Mouse (Mus musculus): Measurements from ENCODE around the gene Xrn1. TPM values are rescaled to one million over a fixed set of nuclear protein-coding genes. Genes with fewer than 3 reads are reported as not detected.

Xrn1 gene
- polyA plus RNA-seq, 1 experiment from 2014 or later, result 15.3 TPM

GRCm38 (mm10) chr9:96027913-96028312, 73.4 kb downstream of the Xrn1 start:
- no peak for ATAC-seq (ENCODE audit: insufficient read depth, low FRiP score)
- H3K4me1 ChIP-seq (ENCODE audit: control insufficient read depth, insufficient read depth, low read length), result no peaks in the 10 kb centered on the region
- no peaks in the 10 kb centered on the region for H3K27me3 ChIP-seq (ENCODE audit: control insufficient read depth, insufficient read depth, low read length)
- no peak overlapping the region for H3K4me2 ChIP-seq (ENCODE audit: low read depth, low read length)
- no peak overlapping the region for H3K27ac ChIP-seq (ENCODE audit: low read length)
- no peak overlapping the region for H3K4me3 ChIP-seq (replicated peaks; ENCODE audit: low read length)
- no peak overlapping the region for H3K9ac ChIP-seq (ENCODE audit: low read length)
- H3K36me3 ChIP-seq (ENCODE audit: control insufficient read depth, insufficient read depth, low read length), result peaks cover 9% of the 10 kb centered on the region; the same call in 1 of the 2 replicates
- H3K9me3 ChIP-seq (replicated peaks; ENCODE audit: control insufficient read depth, low read length), result no peaks in the 10 kb centered on the region
- 68% methylated on average over 3 of the region's 3 CpGs for WGBS

- peaks cover 9% of the 10 kb centered on the region; the same call in 1 of the 2 replicates for H3K36me3 ChIP-seq (ENCODE audit: control insufficient read depth, insufficient read depth, low read length)
- no peak overlapping the region for H3K4me3 ChIP-seq (replicated peaks; ENCODE audit: low read length)
- no peak overlapping the region for H3K4me2 ChIP-seq (ENCODE audit: low read depth, low read length)
- 54% methylated on average over 1 of the region's 1 CpGs for WGBS
- H3K27me3 ChIP-seq (ENCODE audit: control insufficient read depth, insufficient read depth, low read length), result no peaks in the 10 kb centered on the region
- no peak overlapping the region for H3K27ac ChIP-seq (ENCODE audit: low read length)
- H3K4me1 ChIP-seq (ENCODE audit: control insufficient read depth, insufficient read depth, low read length), result no peaks in the 10 kb centered on the region
- H3K9me3 ChIP-seq (replicated peaks; ENCODE audit: control insufficient read depth, low read length), result no peaks in the 10 kb centered on the region
- no peak for ATAC-seq (ENCODE audit: insufficient read depth, low FRiP score)
- H3K9ac ChIP-seq (ENCODE audit: low read length), result no peak overlapping the region
Measured at GRCm38 (mm10) chr9:96028818-96029217, 74.3 kb downstream of the Xrn1 start.

- H3K4me1 ChIP-seq (ENCODE audit: control insufficient read depth, insufficient read depth, low read length), result no peaks in the 10 kb centered on the region
- no peaks in the 10 kb centered on the region for H3K9me3 ChIP-seq (replicated peaks; ENCODE audit: control insufficient read depth, low read length)
- ATAC-seq (ENCODE audit: insufficient read depth, low FRiP score), result no peak
- no peak overlapping the region for H3K9ac ChIP-seq (ENCODE audit: low read length)
- H3K27me3 ChIP-seq (ENCODE audit: control insufficient read depth, insufficient read depth, low read length), result no peaks in the 10 kb centered on the region
- no peak overlapping the region for H3K4me2 ChIP-seq (ENCODE audit: low read depth, low read length)
- H3K27ac ChIP-seq (ENCODE audit: low read length), result no peak overlapping the region
- no peak overlapping the region for H3K4me3 ChIP-seq (replicated peaks; ENCODE audit: low read length)
- peaks cover 9% of the 10 kb centered on the region; the same call in 1 of the 2 replicates for H3K36me3 ChIP-seq (ENCODE audit: control insufficient read depth, insufficient read depth, low read length)
- WGBS, result 95% methylated on average over 5 of the region's 5 CpGs
Measured at GRCm38 (mm10) chr9:96029886-96030285, 75.3 kb downstream of the Xrn1 start.

GRCm38 (mm10) chr9:96035371-96036086, 81.0 kb downstream of the Xrn1 start:
- 81% methylated on average over 3 of the region's 3 CpGs for WGBS
- H3K4me2 ChIP-seq (ENCODE audit: low read depth, low read length), result no peak overlapping the region
- no peak overlapping the region for H3K27ac ChIP-seq (ENCODE audit: low read length)
- H3K36me3 ChIP-seq (ENCODE audit: control insufficient read depth, insufficient read depth, low read length), result 0 out of 2 replicates have a peak, but pooled peaks cover 6% of the 10 kb centered on the region
- no peaks in the 10 kb centered on the region for H3K9me3 ChIP-seq (replicated peaks; ENCODE audit: control insufficient read depth, low read length)
- no peak for ATAC-seq (ENCODE audit: insufficient read depth, low FRiP score)
- H3K27me3 ChIP-seq (ENCODE audit: control insufficient read depth, insufficient read depth, low read length), result no peaks in the 10 kb centered on the region
- H3K9ac ChIP-seq (ENCODE audit: low read length), result no peak overlapping the region
- no peaks in the 10 kb centered on the region for H3K4me1 ChIP-seq (ENCODE audit: control insufficient read depth, insufficient read depth, low read length)
- H3K4me3 ChIP-seq (replicated peaks; ENCODE audit: low read length), result no peak overlapping the region

GRCm38 (mm10) chr9:96044214-96044613, 89.7 kb downstream of the Xrn1 start:
- 91% methylated on average over 3 of the region's 3 CpGs for WGBS
- Histone ChIP-seq H3K9me3 (replicated peaks; ENCODE audit: control insufficient read depth, low read length) (no peaks in the 10 kb centered on the region), H3K4me2 (ENCODE audit: low read depth, low read length) (no peak overlapping the region), H3K4me1 (ENCODE audit: control insufficient read depth, insufficient read depth, low read length) (no peaks in the 10 kb centered on the region), H3K9ac (ENCODE audit: low read length) (no peak overlapping the region), H3K27me3 (ENCODE audit: control insufficient read depth, insufficient read depth, low read length) (no peaks in the 10 kb centered on the region), H3K4me3 (replicated peaks; ENCODE audit: low read length) (no peak overlapping the region), H3K27ac (ENCODE audit: low read length) (no peak overlapping the region), H3K36me3 (ENCODE audit: control insufficient read depth, insufficient read depth, low read length) (peaks cover 33% of the 10 kb centered on the region)
- no peak for ATAC-seq (ENCODE audit: insufficient read depth, low FRiP score)

- ATAC-seq (ENCODE audit: insufficient read depth, low FRiP score), result no peak
- H3K27ac ChIP-seq (ENCODE audit: low read length), result no peak overlapping the region
- H3K9ac ChIP-seq (ENCODE audit: low read length), result no peak overlapping the region
- no peak overlapping the region for H3K4me3 ChIP-seq (replicated peaks; ENCODE audit: low read length)
- no peaks in the 10 kb centered on the region for H3K27me3 ChIP-seq (ENCODE audit: control insufficient read depth, insufficient read depth, low read length)
- H3K4me2 ChIP-seq (ENCODE audit: low read depth, low read length), result no peak overlapping the region
- WGBS, result 91% methylated on average over 3 of the region's 4 CpGs
- H3K4me1 ChIP-seq (ENCODE audit: control insufficient read depth, insufficient read depth, low read length), result no peaks in the 10 kb centered on the region
- peaks cover 35% of the 10 kb centered on the region for H3K36me3 ChIP-seq (ENCODE audit: control insufficient read depth, insufficient read depth, low read length)
- no peaks in the 10 kb centered on the region for H3K9me3 ChIP-seq (replicated peaks; ENCODE audit: control insufficient read depth, low read length)
Measured at GRCm38 (mm10) chr9:96051501-96051900, 96.9 kb downstream of the Xrn1 start.

- ATAC-seq (ENCODE audit: insufficient read depth, low FRiP score), result no peak
- H3K4me1 ChIP-seq (ENCODE audit: control insufficient read depth, insufficient read depth, low read length), result no peaks in the 10 kb centered on the region
- peaks cover 26% of the 10 kb centered on the region for H3K36me3 ChIP-seq (ENCODE audit: control insufficient read depth, insufficient read depth, low read length)
- H3K27ac ChIP-seq (ENCODE audit: low read length), result no peak overlapping the region
- no peaks in the 10 kb centered on the region for H3K27me3 ChIP-seq (ENCODE audit: control insufficient read depth, insufficient read depth, low read length)
- no peak overlapping the region for H3K4me2 ChIP-seq (ENCODE audit: low read depth, low read length)
- H3K9ac ChIP-seq (ENCODE audit: low read length), result no peak overlapping the region
- H3K9me3 ChIP-seq (replicated peaks; ENCODE audit: control insufficient read depth, low read length), result no peaks in the 10 kb centered on the region
- WGBS, result 79% methylated on average over 5 of the region's 5 CpGs
- H3K4me3 ChIP-seq (replicated peaks; ENCODE audit: low read length), result no peak overlapping the region
Measured at GRCm38 (mm10) chr9:96054878-96055277, 100.3 kb downstream of the Xrn1 start.

GRCm38 (mm10) chr9:96056417-96057223, 102.1 kb downstream of the Xrn1 start:
- Histone ChIP-seq H3K9me3 (replicated peaks; ENCODE audit: control insufficient read depth, low read length) (no peaks in the 10 kb centered on the region), H3K27me3 (ENCODE audit: control insufficient read depth, insufficient read depth, low read length) (no peaks in the 10 kb centered on the region), H3K9ac (ENCODE audit: low read length) (no peak overlapping the region), H3K36me3 (ENCODE audit: control insufficient read depth, insufficient read depth, low read length) (peaks cover 15% of the 10 kb centered on the region; the same call in 1 of the 2 replicates), H3K4me3 (replicated peaks; ENCODE audit: low read length) (no peak overlapping the region), H3K27ac (ENCODE audit: low read length) (no peak overlapping the region), H3K4me1 (ENCODE audit: control insufficient read depth, insufficient read depth, low read length) (no peaks in the 10 kb centered on the region), H3K4me2 (ENCODE audit: low read depth, low read length) (no peak overlapping the region)
- WGBS, result 68% methylated on average over 6 of the region's 6 CpGs
- ATAC-seq (ENCODE audit: insufficient read depth, low FRiP score), result no peak

- no peak overlapping the region for H3K9ac ChIP-seq (ENCODE audit: low read length)
- H3K27me3 ChIP-seq (ENCODE audit: control insufficient read depth, insufficient read depth, low read length), result no peaks in the 10 kb centered on the region
- no peak overlapping the region for H3K27ac ChIP-seq (ENCODE audit: low read length)
- no peaks in the 10 kb centered on the region for H3K9me3 ChIP-seq (replicated peaks; ENCODE audit: control insufficient read depth, low read length)
- H3K4me2 ChIP-seq (ENCODE audit: low read depth, low read length), result no peak overlapping the region
- H3K4me3 ChIP-seq (replicated peaks; ENCODE audit: low read length), result no peak overlapping the region
- ATAC-seq (ENCODE audit: insufficient read depth, low FRiP score), result no peak
- no peaks in the 10 kb centered on the region for H3K36me3 ChIP-seq (ENCODE audit: control insufficient read depth, insufficient read depth, low read length)
- no peaks in the 10 kb centered on the region for H3K4me1 ChIP-seq (ENCODE audit: control insufficient read depth, insufficient read depth, low read length)
- 63% methylated on average over 2 of the region's 2 CpGs for WGBS
Measured at GRCm38 (mm10) chr9:96063083-96063802, 108.7 kb downstream of the Xrn1 start.
